Mouse (Mus musculus) testis, adult 2 months (tissue): ENCODE measurements around the gene Gm20388. TPM values are rescaled to one million over a fixed set of nuclear protein-coding genes. Genes with fewer than 3 reads are reported as not detected.
"Not testable (repeated sequence)": the region's sequence is repeated elsewhere in the genome, so short reads cannot be mapped to it uniquely, and the experiment has no call there.

ENCODE experiments used
- H3K27ac ChIP-seq: fragments of 200-500 bp; 2 replicates; pipeline ENCODE4 v1.5.1; 2012; ENCODE audit warnings: low read depth, low read length; ENCODE audit not compliant: control insufficient read depth, insufficient read depth
- H3K27me3 ChIP-seq: fragments of 200-500 bp; 2 replicates; pipeline ENCODE4 v1.6.1; 2012; ENCODE audit warnings: mild to moderate bottlenecking, low read length, moderate library complexity; ENCODE audit not compliant: control insufficient read depth, insufficient read depth
- H3K36me3 ChIP-seq: fragments of 200-500 bp; 2 replicates; pipeline ENCODE4 v1.6.1; 2012; ENCODE audit warnings: mild to moderate bottlenecking, low read length; ENCODE audit not compliant: control insufficient read depth, insufficient read depth
- H3K4me1 ChIP-seq: fragments of 200-500 bp; 2 replicates; pipeline ENCODE4 v1.6.1; 2012; ENCODE audit warnings: low read length; ENCODE audit not compliant: control insufficient read depth, insufficient read depth
- H3K4me3 ChIP-seq: fragments of 200-500 bp; 2 replicates; pipeline ENCODE4 v1.5.1; 2012; ENCODE audit warnings: low read depth, mild to moderate bottlenecking, low read length, moderate library complexity, mixed read lengths; ENCODE audit not compliant: control insufficient read depth
- CTCF ChIP-seq: fragments of 200-500 bp; IDR thresholded peaks from 2 replicates; pipeline ENCODE4 v1.5.1; 2012; ENCODE audit warnings: low read depth, mild to moderate bottlenecking, inconsistent platforms, low read length, moderate library complexity; ENCODE audit not compliant: control insufficient read depth, insufficient read depth, insufficient replicate concordance
- POLR2A ChIP-seq: fragments of 200-500 bp; IDR thresholded peaks from 2 replicates; pipeline ENCODE4 v1.6.1; 2012; ENCODE audit warnings: low read depth, mild to moderate bottlenecking, inconsistent platforms, low read length, moderate library complexity; ENCODE audit not compliant: control insufficient read depth
- polyA plus RNA-seq: library from polyadenylated mRNA; depleted of rRNA; stranded (reverse); fragments of >200 nt; gene quantifications from 2 replicates; pipeline ENCODE4 v1.2.3, GENCODE M21; 2012

The Gm20388 gene
- polyA plus RNA-seq, 1 experiment, result 5.6 TPM

DNA sequence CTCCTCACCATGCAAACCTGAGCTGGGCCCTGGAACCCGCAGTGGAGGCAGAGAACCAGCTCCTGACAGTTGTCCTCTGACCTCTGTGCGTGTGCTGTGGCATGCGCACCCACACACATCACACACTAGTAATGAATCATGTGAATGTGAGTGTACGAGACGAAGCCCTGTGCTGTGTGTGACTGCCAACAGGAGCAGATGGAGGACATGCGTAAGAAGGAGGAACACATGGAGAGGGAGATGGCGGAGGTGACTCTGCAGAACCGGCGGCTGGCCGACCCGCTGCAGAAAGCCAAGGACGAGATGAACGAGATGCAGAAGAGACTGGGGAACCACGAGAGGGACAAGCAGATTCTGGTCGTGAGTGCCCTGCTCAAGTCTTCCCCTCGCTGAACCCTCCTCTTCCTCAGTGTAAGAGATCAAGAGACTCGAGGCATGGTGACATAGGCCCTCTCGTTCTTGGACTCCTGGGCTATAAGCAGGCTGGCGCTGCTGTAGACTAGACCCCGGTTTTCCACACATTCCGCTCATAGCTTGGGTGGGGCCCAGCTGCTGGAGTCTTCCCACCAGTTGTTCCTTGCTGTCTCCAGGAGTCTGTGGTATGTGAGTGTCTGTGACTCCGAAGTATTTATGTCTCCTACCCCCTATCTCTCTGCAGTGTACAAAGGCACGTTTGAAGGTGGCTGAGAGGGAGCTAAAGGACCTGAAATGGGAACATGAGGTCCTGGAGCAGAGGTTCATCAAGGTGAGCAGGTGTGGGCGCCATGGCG, 3617.3 kb downstream of the Gm20388 start:
- TF ChIP-seq POLR2A (no peak), CTCF (no peak)
- no peak overlapping the region for H3K4me3 ChIP-seq
- H3K36me3 ChIP-seq, result no peaks in the 10 kb centered on the region; the same call in none of the 2 replicates

DNA sequence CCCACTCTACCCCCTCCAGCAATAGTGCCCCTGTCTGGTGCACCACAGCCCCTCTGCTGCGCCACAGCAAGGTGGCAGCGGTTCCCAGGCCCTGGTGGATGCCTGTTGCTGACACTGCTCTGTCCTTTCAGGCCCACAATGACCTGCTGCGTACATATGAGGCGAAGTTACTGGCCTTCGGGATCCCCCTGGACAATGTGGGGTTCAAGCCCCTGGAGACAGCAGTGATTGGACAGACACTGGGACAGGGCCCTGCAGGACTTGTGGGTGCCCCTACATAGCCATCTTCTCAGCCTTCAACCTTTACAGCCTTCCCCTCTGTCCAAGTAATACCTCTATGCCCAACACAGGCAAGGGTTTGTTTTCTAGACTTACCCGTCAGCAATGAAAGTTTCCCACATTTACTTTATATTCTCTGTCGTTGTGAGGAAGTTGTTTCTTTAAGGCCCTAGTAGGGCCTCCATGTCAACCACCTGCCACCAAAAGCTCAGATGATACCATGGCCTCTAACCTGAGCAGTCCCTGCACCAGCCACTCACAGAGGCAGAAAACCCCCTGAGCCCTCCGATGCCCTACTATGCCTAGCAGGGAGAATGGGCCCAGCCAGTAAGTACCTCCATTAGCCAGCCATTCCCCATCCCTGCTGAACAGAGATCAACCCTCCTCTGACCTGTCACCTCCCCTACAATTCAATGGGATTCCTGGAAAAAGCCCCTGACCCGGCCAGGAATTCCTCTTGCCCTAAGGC, 3625.8 kb downstream of the Gm20388 start:
- Histone ChIP-seq H3K36me3 (no peaks in the 10 kb centered on the region; the same call in 1 of the 2 replicates), H3K27ac (no peak overlapping the region), H3K27me3 (no peaks in the 10 kb centered on the region), H3K4me3 (no peak overlapping the region), H3K4me1 (no peaks in the 10 kb centered on the region)
- no peak; the same call in 1 of the 2 replicates for TF ChIP-seq POLR2A
- no peak for TF ChIP-seq CTCF

More for the DNA sequence above, 3617.3 kb downstream of the Gm20388 start:
- Histone ChIP-seq H3K27me3 (no peaks in the 10 kb centered on the region), H3K27ac (no peak overlapping the region), H3K4me1 (0 out of 2 replicates have a peak, but pooled peaks cover 2% of the 10 kb centered on the region)

DNA sequence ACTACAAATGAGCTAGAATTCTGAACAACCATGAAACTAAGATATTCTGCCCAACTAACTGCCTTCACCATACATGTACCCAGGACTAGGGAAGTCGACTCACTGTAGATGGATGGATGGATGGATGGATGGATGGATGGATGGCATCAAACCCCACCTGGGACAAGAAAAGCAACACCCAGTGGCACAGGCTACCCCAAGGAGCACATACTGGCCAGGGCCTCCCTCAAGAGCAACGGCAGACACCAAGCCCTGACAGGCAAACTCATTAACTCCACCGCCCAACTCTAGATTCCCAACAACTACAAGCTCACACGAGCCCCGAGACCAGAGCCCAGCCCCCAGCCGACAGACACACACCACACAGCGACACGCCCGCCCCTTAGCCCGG, 3626.3 kb downstream of the Gm20388 start:
- Histone ChIP-seq H3K36me3 (no peaks in the 10 kb centered on the region; the same call in 1 of the 2 replicates), H3K4me1 (no peaks in the 10 kb centered on the region), H3K27ac (no peak overlapping the region), H3K4me3 (no peak overlapping the region), H3K27me3 (no peaks in the 10 kb centered on the region)
- TF ChIP-seq POLR2A (no peak), CTCF (no peak)

GRCm38 (mm10) chr8:123537641-123538040, 3627.0 kb downstream of the Gm20388 start:
- H3K27me3 ChIP-seq, H3K4me3 ChIP-seq, H3K36me3 ChIP-seq, H3K27ac ChIP-seq, H3K4me1 ChIP-seq: not testable (repeated sequence)

DNA sequence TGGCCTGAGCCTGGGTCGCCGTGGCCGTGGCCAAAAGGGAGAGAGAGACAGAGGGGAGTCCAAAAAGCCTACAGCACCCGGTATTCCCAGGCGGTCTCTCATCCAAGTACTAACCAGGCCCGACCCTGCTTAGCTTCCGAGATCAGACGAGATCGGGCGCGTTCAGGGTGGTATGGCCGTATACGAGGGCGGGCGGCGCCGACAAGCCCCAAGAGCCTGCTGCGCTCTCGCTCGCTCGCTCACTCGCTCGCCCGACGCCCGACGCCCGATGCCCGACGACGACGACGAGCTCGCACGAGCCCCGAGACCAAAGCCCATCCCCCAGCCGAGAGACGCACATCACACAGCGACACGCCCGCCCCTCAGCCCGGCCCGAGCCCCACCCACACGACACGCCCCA, 3653.6 kb downstream of the Gm20388 start:
- not testable (repeated sequence) for H3K27ac ChIP-seq, H3K36me3 ChIP-seq, H3K4me1 ChIP-seq, H3K27me3 ChIP-seq, H3K4me3 ChIP-seq

DNA sequence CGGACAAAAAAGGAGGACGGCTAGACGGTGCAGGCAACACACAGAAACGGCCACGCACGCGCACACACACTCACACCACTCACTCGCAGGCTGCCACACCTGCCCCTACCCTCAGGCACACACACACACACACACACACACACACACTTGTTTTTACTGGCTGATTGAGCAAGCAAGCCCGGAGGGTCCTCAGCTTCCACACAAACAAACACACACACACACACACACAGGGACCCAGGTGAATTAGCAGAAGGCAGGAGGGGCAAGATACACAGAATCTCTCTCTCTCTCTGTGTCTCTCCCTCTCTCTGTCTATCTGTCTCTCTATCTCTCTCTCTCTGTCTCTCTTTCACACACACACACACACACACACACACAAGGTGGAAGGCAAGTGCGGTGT, 3664.7 kb downstream of the Gm20388 start:
- not testable (repeated sequence) for H3K4me1 ChIP-seq, H3K4me3 ChIP-seq

DNA sequence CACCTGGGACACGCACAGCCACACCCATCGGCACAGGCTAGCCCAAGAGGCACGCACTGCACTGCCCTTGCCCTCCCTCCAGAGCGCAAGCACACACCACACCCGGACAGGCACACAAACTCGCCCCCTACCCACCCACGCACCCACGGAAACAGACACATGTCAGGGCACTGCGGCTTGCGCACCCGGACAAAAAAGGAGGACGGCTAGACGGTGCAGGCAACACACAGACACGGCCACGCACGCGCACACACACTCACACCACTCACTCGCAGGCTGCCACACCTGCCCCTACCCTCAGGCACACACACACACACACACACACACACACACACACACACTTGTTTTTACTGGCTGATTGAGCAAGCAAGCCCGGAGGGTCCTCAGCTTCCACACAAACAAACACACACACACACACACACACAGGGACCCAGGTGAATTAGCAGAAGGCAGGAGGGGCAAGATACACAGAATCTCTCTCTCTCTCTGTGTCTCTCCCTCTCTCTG, 3690.1 kb downstream of the Gm20388 start:
- H3K36me3 ChIP-seq, H3K4me3 ChIP-seq, H3K27ac ChIP-seq, H3K4me1 ChIP-seq, H3K27me3 ChIP-seq: not testable (repeated sequence)

More for the DNA sequence above, 3664.7 kb downstream of the Gm20388 start:
- not testable (repeated sequence) for H3K27me3 ChIP-seq, H3K27ac ChIP-seq, H3K36me3 ChIP-seq

DNA sequence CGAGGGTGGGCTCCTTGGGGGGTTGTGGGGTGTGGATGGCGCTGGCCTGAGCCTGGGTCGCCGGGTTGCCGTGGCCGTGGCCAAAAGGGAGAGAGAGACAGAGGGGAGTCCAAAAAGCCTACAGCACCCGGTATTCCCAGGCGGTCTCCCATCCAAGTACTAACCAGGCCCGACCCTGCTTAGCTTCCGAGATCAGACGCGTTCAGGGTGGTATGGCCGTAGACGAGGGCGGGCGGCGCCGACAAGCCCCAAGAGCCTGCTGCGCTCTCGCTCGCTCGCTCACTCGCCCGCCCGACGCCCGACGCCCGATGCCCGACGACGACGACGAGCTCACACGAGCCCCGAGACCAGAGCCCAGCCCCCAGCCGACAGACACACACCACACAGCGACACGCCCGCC, 3690.8 kb downstream of the Gm20388 start:
- not testable (repeated sequence) for H3K4me1 ChIP-seq, H3K27ac ChIP-seq, H3K36me3 ChIP-seq, H3K27me3 ChIP-seq, H3K4me3 ChIP-seq

- not testable (repeated sequence) for H3K4me3 ChIP-seq, H3K27me3 ChIP-seq, H3K36me3 ChIP-seq, H3K27ac ChIP-seq, H3K4me1 ChIP-seq
These were observed 3702.0 kb downstream of the Gm20388 start for GRCm38 (mm10) chr8:123612652-123613051.

- not testable (repeated sequence) for H3K27ac ChIP-seq, H3K36me3 ChIP-seq, H3K4me3 ChIP-seq, H3K27me3 ChIP-seq, H3K4me1 ChIP-seq
These were observed 3712.9 kb downstream of the Gm20388 start for GRCm38 (mm10) chr8:123623523-123623922.
